In genomic region chr11:59727204-59727603, GRCm38 (mm10) we compare ENCODE assay signal across 26 mouse cellular contexts.
DNase-seq lines count a peak whose midpoint lies in the region; ATAC-seq and TF ChIP-seq lines count a peak whose summit lies in the region.
"Had no signal": no experiment of that assay in that cellular context is flagged by ENCODE, and none has a peak within 500 bp of the region (broad histone marks: within the 10 kb centered on the region; RNA-seq: fewer than 3 reads in every experiment).

No protein-coding gene starts in this region.

- ATAC-seq in kidney, embryonic 14.5 days (ENCODE audit: low FRiP score, low TSS enrichment) = no peak
- ATAC-seq in stomach, postnatal 0 days (ENCODE audit: low FRiP score, low TSS enrichment) = peak; percentile 24; the same call in 1 of the 2 replicates
- ATAC-seq: CD4-positive, CD25-positive, alpha-beta regulatory T cell, adult 4 months; forebrain, embryonic 14.5 days had no signal

- no peak overlapping the region for H3K4me3 ChIP-seq in gastrocnemius, adult 2 months
- no peak overlapping the region for H3K4me3 ChIP-seq in kidney, embryonic 14.5 days (ENCODE audit: low read length)
- no peak overlapping the region for H3K4me3 ChIP-seq in stomach, postnatal 0 days (ENCODE audit: low read depth, low read length)
- H3K4me3 ChIP-seq: embryonic facial prominence, embryonic 15.5 days; erythroblast, embryonic 14.5 days; forebrain, embryonic 10.5 days; heart, adult 2 months; heart, embryonic 15.5 days; hindbrain, embryonic 10.5 days had no signal

- H3K36me3 ChIP-seq in kidney, embryonic 14.5 days (ENCODE audit: control insufficient read depth, insufficient read depth, low read length) = peaks cover 23% of the 10 kb centered on the region
- peaks cover 9% of the 10 kb centered on the region; the same call in 1 of the 2 replicates for H3K36me3 ChIP-seq in stomach, postnatal 0 days (ENCODE audit: control insufficient read depth, insufficient read depth, low read length)

- H3K4me2 ChIP-seq in kidney, embryonic 14.5 days (replicated peaks; ENCODE audit: low read depth, low read length) = no peak overlapping the region
- H3K4me2 ChIP-seq in stomach, postnatal 0 days (replicated peaks; ENCODE audit: low read depth) = no peak overlapping the region
- H3K4me2 ChIP-seq: embryonic facial prominence, embryonic 15.5 days; heart, embryonic 11.5 days; heart, embryonic 15.5 days; hindbrain, embryonic 14.5 days had no signal

- peak overlapping the region; percentile 54 for H3K27ac ChIP-seq in gastrocnemius, adult 2 months
- no peak overlapping the region for H3K27ac ChIP-seq in kidney, embryonic 14.5 days (ENCODE audit: low read depth, low read length)
- no peak overlapping the region for H3K27ac ChIP-seq in stomach, postnatal 0 days (replicated peaks)
- H3K27ac ChIP-seq: embryonic facial prominence, embryonic 15.5 days; forebrain, embryonic 10.5 days; heart, adult 2 months; heart, embryonic 15.5 days; hindbrain, embryonic 10.5 days; hindbrain, embryonic 14.5 days had no signal

- no peaks in the 10 kb centered on the region for H3K9me3 ChIP-seq in kidney, embryonic 14.5 days (ENCODE audit: control insufficient read depth, low read length)
- H3K9me3 ChIP-seq in stomach, postnatal 0 days (ENCODE audit: control insufficient read depth, low read length) = no peaks in the 10 kb centered on the region
- H3K9me3 ChIP-seq: embryonic facial prominence, embryonic 15.5 days; forebrain, embryonic 10.5 days; G1E; heart, embryonic 15.5 days; hindbrain, embryonic 10.5 days had no signal

- no peak overlapping the region for H3K9ac ChIP-seq in kidney, embryonic 14.5 days (ENCODE audit: low read depth, low read length)
- no peak overlapping the region for H3K9ac ChIP-seq in stomach, postnatal 0 days (ENCODE audit: low read length)
- H3K9ac ChIP-seq: embryonic facial prominence, embryonic 15.5 days; heart, embryonic 15.5 days; hindbrain, embryonic 14.5 days had no signal

- no peak for TF ChIP-seq CTCF in gastrocnemius, adult 2 months (IDR thresholded peaks at IDR 0.05)
- TF ChIP-seq CTCF in stomach, postnatal 0 days (IDR thresholded peaks at IDR 0.05; ENCODE audit: low read depth) = no peak

- H3K4me1 ChIP-seq in kidney, embryonic 14.5 days (ENCODE audit: control insufficient read depth, insufficient read depth, low read length) = no peaks in the 10 kb centered on the region
- 0 out of 2 replicates have a peak, but pooled peaks cover 2% of the 10 kb centered on the region for H3K4me1 ChIP-seq in stomach, postnatal 0 days (replicated peaks; ENCODE audit: control insufficient read depth, insufficient read depth)

- intact Hi-C loops in gastrocnemius, adult 2 months (cut with DNase I) = loop anchor here (5.0 kb wide), 1 partner anchor 65 kb away; the partner anchor contains the start of gene Mprip

- 88% methylated on average over 3 of the region's 3 CpGs for WGBS in kidney, embryonic 14.5 days
- WGBS in stomach, postnatal 0 days = 64% methylated on average over 3 of the region's 3 CpGs

- DNase-seq in gastrocnemius, adult 2 months = peak; percentile 46
- DNase-seq in gastrocnemius, adult 8-10 months (ENCODE audit: low spot score in 2 of 2) = no peak
- peak; percentile 38 for DNase-seq in kidney, postnatal 14 days
- peak; percentile 13 for DNase-seq in lung, postnatal 10 days
- DNase-seq in lung, postnatal 25 days (ENCODE audit: low spot score) = no peak
- DNase-seq in stomach, postnatal 0 days (ENCODE audit: low spot score) = no peak
- DNase-seq: adrenal gland, adult 8-10 months; adrenal gland, postnatal 36 days; B cell, adult 2 months; cerebellum, adult 11 months; cerebellum, adult 8-10 months; cerebellum, postnatal 14 days; embryo, embryonic 11 days; heart, adult 2 months; heart, postnatal 14 days had no signal

- no peaks in the 10 kb centered on the region for H3K27me3 ChIP-seq in kidney, embryonic 14.5 days (ENCODE audit: control insufficient read depth, insufficient read depth, low read length)
- no peaks in the 10 kb centered on the region for H3K27me3 ChIP-seq in stomach, postnatal 0 days (ENCODE audit: control insufficient read depth, insufficient read depth, low read length)
- H3K27me3 ChIP-seq: embryonic facial prominence, embryonic 15.5 days; heart, embryonic 15.5 days had no signal

- no peak for TF ChIP-seq EP300 in stomach, postnatal 0 days (optimal IDR thresholded peaks at IDR 0.05)

Comparison
In these comparisons a context has a peak if more than half of its experiments do, and no peak if none do; other contexts are left out.
1. DNase-seq: peak in gastrocnemius, adult 2 months (single experiment), kidney, postnatal 14 days (single experiment) and lung, postnatal 10 days (single experiment); none in gastrocnemius, adult 8-10 months (0 of 2), lung, postnatal 25 days (single experiment) and stomach, postnatal 0 days (single experiment).